Mouse (Mus musculus): Measurements from ENCODE around the gene Msi1.

Gene Msi1

GRCm38 (mm10) chr5:115434280-115434852 lies 5.0 kb downstream of the Msi1 start:
- no peak for DNase-seq

GRCm38 (mm10) chr5:115434853-115435754 lies 5.7 kb downstream of the Msi1 start:
- DNase-seq, result no peak

GRCm38 (mm10) chr5:115435755-115436379 lies 6.5 kb downstream of the Msi1 start:
- DNase-seq, result no peak

- peak; percentile 27 to 46 for DNase-seq
These were observed 7.2 kb downstream of the Msi1 start for GRCm38 (mm10) chr5:115436421-115437124.

GRCm38 (mm10) chr5:115437242-115437944 lies 8.0 kb downstream of the Msi1 start:
- DNase-seq, result no peak

GRCm38 (mm10) chr5:115437945-115438315 lies 8.5 kb downstream of the Msi1 start:
- DNase-seq, result no peak

- no peak for DNase-seq
These were observed 9.3 kb downstream of the Msi1 start for GRCm38 (mm10) chr5:115438667-115439066.

GRCm38 (mm10) chr5:115441205-115441849 lies 11.9 kb downstream of the Msi1 start:
- DNase-seq, result peak; percentile 65 to 81

- DNase-seq, result peak in 1 of 2 experiments; percentile 59
These were observed 13.3 kb downstream of the Msi1 start for GRCm38 (mm10) chr5:115442663-115443062.

GRCm38 (mm10) chr5:115444130-115444529 lies 14.7 kb downstream of the Msi1 start:
- no peak for DNase-seq

- no peak for DNase-seq
These were observed 17.7 kb downstream of the Msi1 start for GRCm38 (mm10) chr5:115447108-115447507.

- DNase-seq, result no peak
These were observed 19.8 kb downstream of the Msi1 start for GRCm38 (mm10) chr5:115449247-115449646.

- no peak for DNase-seq
These were observed 21.3 kb downstream of the Msi1 start for GRCm38 (mm10) chr5:115450410-115451317.

- no peak for DNase-seq
These were observed 25.2 kb downstream of the Msi1 start for GRCm38 (mm10) chr5:115454422-115455090.

- DNase-seq, result no peak
These were observed 26.4 kb downstream of the Msi1 start for GRCm38 (mm10) chr5:115455838-115456237.

- DNase-seq, result peak in 1 of 2 experiments; percentile 39
These were observed 29.5 kb downstream of the Msi1 start for GRCm38 (mm10) chr5:115458918-115459317.

- no peak for DNase-seq
These were observed 35.2 kb downstream of the Msi1 start for GRCm38 (mm10) chr5:115464408-115465115.

GRCm38 (mm10) chr5:115465642-115466420 lies 36.4 kb downstream of the Msi1 start, which contains the start of gene Pla2g1b:
Gene Pla2g1b (plus strand): TSS chr5:115466262.
- DNase-seq, result no peak

- peak; percentile 52 to 62 for DNase-seq
These were observed 40.4 kb downstream of the Msi1 start for GRCm38 (mm10) chr5:115469791-115470190.

Measured in kidney, postnatal 36 days (tissue).